Mouse (Mus musculus): ENCODE results near the gene Hydin. TPM values are rescaled to one million over a fixed set of nuclear protein-coding genes. Genes with fewer than 3 reads are reported as not detected.

Hydin gene
- polyA plus RNA-seq, 1 experiment = not detected

DNA sequence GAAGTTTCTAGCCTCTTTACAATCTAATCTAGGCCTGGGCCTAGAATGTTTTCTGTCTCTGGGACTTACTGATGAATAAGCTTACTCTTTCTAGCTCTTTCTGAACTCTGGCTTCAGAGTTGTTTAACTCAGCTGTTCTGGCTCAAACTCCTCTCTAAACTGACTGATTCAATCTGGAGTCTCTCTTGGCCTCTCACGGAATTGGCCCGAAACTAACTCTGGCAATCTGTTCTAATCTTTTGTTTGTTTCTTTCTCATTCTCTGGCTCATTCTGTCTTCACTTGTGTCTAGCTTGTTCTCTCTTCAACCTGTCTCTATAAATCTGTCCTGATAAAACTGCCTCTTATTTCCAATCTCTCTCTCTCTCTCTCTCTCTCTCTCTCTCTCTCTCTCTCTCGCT, 137.7 kb downstream of the Hydin start:
- whole genome bisulfite sequencing = 70% methylated on average over 3 of the region's 3 CpGs
- TF ChIP-seq POLR2A (IDR thresholded peaks at IDR 0.05; ENCODE audit: insufficient read depth, low read depth, low read length) (no peak), CTCF (IDR thresholded peaks at IDR 0.05; ENCODE audit: insufficient read depth, low read depth, low read length) (no peak)
- Histone ChIP-seq H3K4me1 (ENCODE audit: control insufficient read depth, insufficient read depth, low read length) (no peaks in the 10 kb centered on the region), H3K27ac (ENCODE audit: insufficient read depth, low read depth, low read length) (no peak overlapping the region), H3K4me3 (ENCODE audit: insufficient read depth, low read depth, low read length) (no peak overlapping the region)

DNA sequence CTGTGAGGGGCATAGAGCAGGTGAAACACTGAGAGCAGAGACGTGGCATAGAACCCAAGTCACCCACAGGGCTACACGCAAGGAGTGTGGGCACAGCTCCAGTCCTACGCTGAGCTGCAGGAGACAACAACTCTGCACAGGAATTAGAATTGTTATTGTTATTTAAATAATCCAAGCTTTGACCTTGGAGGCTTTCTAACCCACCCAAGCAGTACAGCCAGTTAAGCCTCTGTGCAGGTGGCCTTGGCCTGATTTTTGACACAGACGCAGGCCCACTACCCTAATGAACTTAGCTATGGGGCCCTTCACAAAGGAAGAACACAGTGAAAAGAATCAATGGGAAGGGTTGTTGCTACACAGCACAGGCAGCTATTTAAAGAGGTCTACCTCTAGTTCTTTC, 148.3 kb downstream of the Hydin start:
- Histone ChIP-seq H3K4me1 (ENCODE audit: control insufficient read depth, insufficient read depth, low read length) (no peaks in the 10 kb centered on the region), H3K27ac (ENCODE audit: insufficient read depth, low read depth, low read length) (no peak overlapping the region), H3K4me3 (ENCODE audit: insufficient read depth, low read depth, low read length) (no peak overlapping the region)
- TF ChIP-seq CTCF (IDR thresholded peaks at IDR 0.05; ENCODE audit: insufficient read depth, low read depth, low read length) (no peak), POLR2A (IDR thresholded peaks at IDR 0.05; ENCODE audit: insufficient read depth, low read depth, low read length) (no peak)
- 79% methylated on average over 4 of the region's 4 CpGs for WGBS

GRCm38 (mm10) chr8:110416931-110417330, 150.2 kb downstream of the Hydin start:
- no peaks in the 10 kb centered on the region for H3K4me1 ChIP-seq (ENCODE audit: control insufficient read depth, insufficient read depth, low read length)
- no peak overlapping the region for H3K27ac ChIP-seq (ENCODE audit: insufficient read depth, low read depth, low read length)
- WGBS = 96% methylated on average over 3 of the region's 3 CpGs
- TF ChIP-seq POLR2A (IDR thresholded peaks at IDR 0.05; ENCODE audit: insufficient read depth, low read depth, low read length) = no peak
- TF ChIP-seq CTCF (IDR thresholded peaks at IDR 0.05; ENCODE audit: insufficient read depth, low read depth, low read length) = no peak
- no peak overlapping the region for H3K4me3 ChIP-seq (ENCODE audit: insufficient read depth, low read depth, low read length)

DNA sequence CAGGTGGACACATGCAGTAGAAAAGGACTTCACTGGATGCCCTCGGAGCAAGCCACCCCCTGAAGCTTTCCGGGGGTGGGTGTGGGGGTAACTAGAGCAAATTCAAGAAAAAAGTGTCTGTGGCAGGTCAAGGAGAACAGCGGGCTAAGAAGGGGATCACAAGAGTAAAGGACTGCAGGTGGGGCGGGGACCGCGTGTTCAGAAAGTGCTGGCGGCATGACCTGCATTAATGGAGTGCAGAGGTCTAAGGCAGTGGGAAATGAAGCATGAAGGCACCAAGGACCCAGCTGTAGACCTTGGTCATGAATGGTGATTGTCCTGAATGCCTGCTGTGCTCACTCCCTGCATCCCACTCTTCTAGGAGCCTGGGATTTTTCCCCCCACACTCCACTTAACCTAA, 151.0 kb downstream of the Hydin start:
- 89% methylated on average over 7 of the region's 7 CpGs for whole genome bisulfite sequencing
- no peaks in the 10 kb centered on the region for H3K4me1 ChIP-seq (ENCODE audit: control insufficient read depth, insufficient read depth, low read length)
- TF ChIP-seq POLR2A (IDR thresholded peaks at IDR 0.05; ENCODE audit: insufficient read depth, low read depth, low read length) (no peak), CTCF (IDR thresholded peaks at IDR 0.05; ENCODE audit: insufficient read depth, low read depth, low read length) (no peak)
- no peak overlapping the region for H3K27ac ChIP-seq (ENCODE audit: insufficient read depth, low read depth, low read length)
- no peak overlapping the region for H3K4me3 ChIP-seq (ENCODE audit: insufficient read depth, low read depth, low read length)

GRCm38 (mm10) chr8:110419711-110420110, 152.9 kb downstream of the Hydin start:
- Histone ChIP-seq H3K4me3 (ENCODE audit: insufficient read depth, low read depth, low read length) (no peak overlapping the region), H3K4me1 (ENCODE audit: control insufficient read depth, insufficient read depth, low read length) (no peaks in the 10 kb centered on the region), H3K27ac (ENCODE audit: insufficient read depth, low read depth, low read length) (no peak overlapping the region)
- TF ChIP-seq POLR2A (IDR thresholded peaks at IDR 0.05; ENCODE audit: insufficient read depth, low read depth, low read length) (no peak), CTCF (IDR thresholded peaks at IDR 0.05; ENCODE audit: insufficient read depth, low read depth, low read length) (no peak)
- 72% methylated on average over 5 of the region's 5 CpGs for WGBS

DNA sequence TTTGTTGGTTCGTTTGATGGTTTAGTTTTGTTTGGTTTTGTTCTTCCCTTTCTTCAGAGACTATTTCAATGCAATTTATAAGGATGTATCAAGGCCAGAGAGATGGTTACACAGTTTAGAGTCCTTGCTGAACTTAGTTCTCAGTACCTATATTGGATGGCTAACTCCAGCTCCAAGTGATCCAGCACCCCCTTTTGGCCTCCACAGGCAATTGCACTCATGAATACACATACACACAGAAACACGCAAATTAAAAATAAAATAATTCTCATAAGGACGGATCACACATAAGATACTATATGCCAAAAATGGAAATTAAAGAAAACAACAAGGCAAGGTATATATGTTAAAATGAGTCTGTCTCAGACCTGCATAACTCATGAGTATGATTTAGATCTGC, 153.4 kb downstream of the Hydin start:
- no peaks in the 10 kb centered on the region for H3K4me1 ChIP-seq (ENCODE audit: control insufficient read depth, insufficient read depth, low read length)
- no peak overlapping the region for H3K27ac ChIP-seq (ENCODE audit: insufficient read depth, low read depth, low read length)
- 88% methylated on average over 3 of the region's 3 CpGs for WGBS
- no peak overlapping the region for H3K4me3 ChIP-seq (ENCODE audit: insufficient read depth, low read depth, low read length)
- TF ChIP-seq CTCF (IDR thresholded peaks at IDR 0.05; ENCODE audit: insufficient read depth, low read depth, low read length) (no peak), POLR2A (IDR thresholded peaks at IDR 0.05; ENCODE audit: insufficient read depth, low read depth, low read length) (no peak)

GRCm38 (mm10) chr8:110424146-110424545, 157.4 kb downstream of the Hydin start:
- no peak for TF ChIP-seq CTCF (IDR thresholded peaks at IDR 0.05; ENCODE audit: insufficient read depth, low read depth, low read length)

DNA sequence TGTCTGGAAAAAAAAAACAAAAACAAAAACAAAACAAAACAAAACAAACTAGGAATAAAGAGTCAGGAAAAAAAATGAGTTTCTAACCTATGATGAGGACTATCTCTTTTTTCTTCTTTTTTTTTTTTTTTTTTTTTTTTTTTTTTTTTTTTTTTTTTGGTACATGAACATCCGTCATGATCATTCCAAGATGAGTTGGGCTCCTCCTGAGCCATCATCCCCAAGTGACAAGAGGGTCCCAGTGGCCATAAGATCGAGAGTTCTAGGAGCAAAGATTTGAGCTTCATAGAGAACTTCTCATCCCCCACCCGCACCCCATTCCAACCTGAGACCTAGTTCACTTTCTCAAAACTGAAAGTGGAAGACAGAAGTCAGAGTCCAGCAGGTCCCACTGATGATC, 164.6 kb downstream of the Hydin start:
- no peak for TF ChIP-seq POLR2A (IDR thresholded peaks at IDR 0.05; ENCODE audit: insufficient read depth, low read depth, low read length)
- TF ChIP-seq CTCF (IDR thresholded peaks at IDR 0.05; ENCODE audit: insufficient read depth, low read depth, low read length) = no peak
- H3K4me1 ChIP-seq (ENCODE audit: control insufficient read depth, insufficient read depth, low read length) = no peaks in the 10 kb centered on the region
- no peak overlapping the region for H3K4me3 ChIP-seq (ENCODE audit: insufficient read depth, low read depth, low read length)
- no peak overlapping the region for H3K27ac ChIP-seq (ENCODE audit: insufficient read depth, low read depth, low read length)
- 95% methylated on average over 3 of the region's 3 CpGs for WGBS

More at GRCm38 (mm10) chr8:110424146-110424545, 157.4 kb downstream of the Hydin start:
- H3K27ac ChIP-seq (ENCODE audit: insufficient read depth, low read depth, low read length) = no peak overlapping the region
- H3K4me3 ChIP-seq (ENCODE audit: insufficient read depth, low read depth, low read length) = no peak overlapping the region
- 89% methylated on average over 8 of the region's 8 CpGs for WGBS
- no peaks in the 10 kb centered on the region for H3K4me1 ChIP-seq (ENCODE audit: control insufficient read depth, insufficient read depth, low read length)

GRCm38 (mm10) chr8:110440528-110440927, 173.8 kb downstream of the Hydin start:
- 86% methylated on average over 4 of the region's 4 CpGs for WGBS
- TF ChIP-seq CTCF (IDR thresholded peaks at IDR 0.05; ENCODE audit: insufficient read depth, low read depth, low read length) (no peak), POLR2A (IDR thresholded peaks at IDR 0.05; ENCODE audit: insufficient read depth, low read depth, low read length) (no peak)

DNA sequence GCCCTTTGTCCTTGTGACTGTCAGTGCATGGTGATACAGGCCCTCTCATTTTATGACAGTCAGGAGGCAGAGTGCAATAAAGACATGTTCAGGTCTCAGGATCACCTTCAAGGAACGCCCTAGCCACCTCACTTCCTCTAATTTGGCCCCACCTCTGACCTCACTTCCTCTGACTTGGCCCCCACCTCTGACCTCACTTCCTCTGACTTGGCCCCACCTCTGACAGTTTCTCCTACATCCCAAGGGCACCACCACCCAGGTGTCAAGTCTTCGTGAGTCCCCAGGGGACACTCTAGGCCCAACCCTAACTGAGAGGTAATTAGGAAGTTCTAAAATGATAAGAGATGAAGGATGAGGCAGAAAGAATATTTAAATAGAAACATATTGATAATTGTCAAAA, 177.5 kb downstream of the Hydin start:
- Histone ChIP-seq H3K4me1 (ENCODE audit: control insufficient read depth, insufficient read depth, low read length) (no peaks in the 10 kb centered on the region), H3K4me3 (ENCODE audit: insufficient read depth, low read depth, low read length) (no peak overlapping the region), H3K27ac (ENCODE audit: insufficient read depth, low read depth, low read length) (no peak overlapping the region)
- 93% methylated on average over 2 of the region's 2 CpGs for WGBS
- no peak for TF ChIP-seq POLR2A (IDR thresholded peaks at IDR 0.05; ENCODE audit: insufficient read depth, low read depth, low read length)
- TF ChIP-seq CTCF (IDR thresholded peaks at IDR 0.05; ENCODE audit: insufficient read depth, low read depth, low read length) = no peak

More at GRCm38 (mm10) chr8:110440528-110440927, 173.8 kb downstream of the Hydin start:
- no peak overlapping the region for H3K4me3 ChIP-seq (ENCODE audit: insufficient read depth, low read depth, low read length)
- H3K4me1 ChIP-seq (ENCODE audit: control insufficient read depth, insufficient read depth, low read length) = peaks cover 4% of the 10 kb centered on the region; the same call in 1 of the 2 replicates
- H3K27ac ChIP-seq (ENCODE audit: insufficient read depth, low read depth, low read length) = no peak overlapping the region

Data from olfactory bulb, adult 2 months (tissue).